Mouse (Mus musculus) embryonic facial prominence, embryonic 12.5 days (tissue): ENCODE measurements around the gene Ap4b1. TPM values are rescaled to one million over a fixed set of nuclear protein-coding genes. Genes with fewer than 3 reads are reported as not detected.

Experiments used
- ATAC-seq: fragments of 200-750 bp; cut with Nextera tagmentation; 2 replicates; pipeline ENCODE4 v1.8.0; 2017; ENCODE audit not compliant: insufficient number of reproducible peaks, insufficient read depth, low FRiP score, low TSS enrichment
- H3K27ac ChIP-seq: fragments of 300-500 bp; sonication (generic); 2 replicates; pipeline ENCODE4 v1.5.1; 2016; ENCODE audit warnings: mild to moderate bottlenecking
- H3K27me3 ChIP-seq: fragments of 300-500 bp; sonication (generic); 2 replicates; pipeline ENCODE4 v1.6.1; 2016; ENCODE audit warnings: mild to moderate bottlenecking, moderate library complexity
- H3K36me3 ChIP-seq: fragments of 300-500 bp; sonication (generic); 2 replicates; pipeline ENCODE4 v1.6.1; 2016; ENCODE audit warnings: mild to moderate bottlenecking
- H3K4me1 ChIP-seq: fragments of 300-500 bp; sonication (generic); 2 replicates; pipeline ENCODE4 v1.6.1; 2016
- H3K4me2 ChIP-seq: fragments of 300-500 bp; sonication (generic); replicated peaks from 2 replicates; pipeline ENCODE4 v1.6.1; 2016; ENCODE audit warnings: mild to moderate bottlenecking, moderate library complexity
- H3K4me3 ChIP-seq: fragments of 300-500 bp; sonication (generic); 2 replicates; pipeline ENCODE4 v1.5.1; 2016; ENCODE audit warnings: mild to moderate bottlenecking
- H3K9ac ChIP-seq: fragments of 300-500 bp; sonication (generic); 2 replicates; pipeline ENCODE4 v1.6.1; 2016; ENCODE audit warnings: mild to moderate bottlenecking, moderate library complexity
- H3K9me3 ChIP-seq: fragments of 300-500 bp; sonication (generic); 2 replicates; pipeline ENCODE4 v1.6.1; 2016; ENCODE audit warnings: mild to moderate bottlenecking, moderate library complexity
- WGBS: fragments of 180-500 bp; shearing (Covaris S2); methylation state at CpG from one replicate; pipeline ENCODE4 v1.1.7; 2016; 5-methylcytosine and 5-hydroxymethylcytosine counted together
- polyA plus RNA-seq: library from polyadenylated mRNA; unstranded; fragments of >200 nt; fragmentation: Nextera tagmentation; extraction: Ambion mirVana; gene quantifications from 2 replicates; pipeline ENCODE4 v1.2.1, GENCODE M21; 2016

Gene Ap4b1
- polyA plus RNA-seq, 1 experiment from 2014 or later = 24.8 TPM

- Histone ChIP-seq H3K4me2 (no peak within 1 kb of the TSS), H3K27ac (no peak within 1 kb of the TSS), H3K27me3 (no peaks in the 10 kb centered on the region), H3K4me3 (no peak within 1 kb of the TSS), H3K9me3 (no peaks in the 10 kb centered on the region), H3K36me3 (no peaks in the 10 kb centered on the region), H3K9ac (no peak within 1 kb of the TSS), H3K4me1 (no peaks in the 10 kb centered on the region)
- ATAC-seq = no peak
- WGBS = 66% methylated on average over 12 of the region's 12 CpGs
These were observed 49.8 kb downstream of the Ap4b1 start, which contains the start of gene Ptpn22 for GRCm38 (mm10) chr3:103858881-103859801. Ptpn22 (plus strand) TSS chr3:103859795.

GRCm38 (mm10) chr3:103859851-103860391, 50.6 kb downstream of the Ap4b1 start:
- Histone ChIP-seq H3K27me3 (no peaks in the 10 kb centered on the region), H3K4me2 (no peak overlapping the region), H3K9me3 (no peaks in the 10 kb centered on the region), H3K4me1 (no peaks in the 10 kb centered on the region), H3K27ac (no peak overlapping the region), H3K36me3 (no peaks in the 10 kb centered on the region), H3K9ac (no peak overlapping the region), H3K4me3 (no peak overlapping the region)
- WGBS = 80% methylated on average over 6 of the region's 6 CpGs
- no peak for ATAC-seq

GRCm38 (mm10) chr3:103862721-103863220, 53.5 kb downstream of the Ap4b1 start:
- H3K4me2 ChIP-seq = no peak overlapping the region
- no peaks in the 10 kb centered on the region for H3K36me3 ChIP-seq
- no peak for ATAC-seq
- H3K4me3 ChIP-seq = no peak overlapping the region
- H3K4me1 ChIP-seq = no peaks in the 10 kb centered on the region
- WGBS = 75% methylated on average over 4 of the region's 4 CpGs
- H3K27me3 ChIP-seq = no peaks in the 10 kb centered on the region
- H3K27ac ChIP-seq = no peak overlapping the region
- H3K9ac ChIP-seq = no peak overlapping the region
- H3K9me3 ChIP-seq = no peaks in the 10 kb centered on the region

GRCm38 (mm10) chr3:103864200-103864599, 54.9 kb downstream of the Ap4b1 start:
- Histone ChIP-seq H3K4me2 (no peak overlapping the region), H3K4me3 (no peak overlapping the region), H3K9ac (no peak overlapping the region), H3K36me3 (no peaks in the 10 kb centered on the region), H3K27me3 (no peaks in the 10 kb centered on the region), H3K27ac (no peak overlapping the region), H3K4me1 (no peaks in the 10 kb centered on the region), H3K9me3 (no peaks in the 10 kb centered on the region)
- WGBS = 92% methylated on average over 6 of the region's 6 CpGs
- no peak for ATAC-seq

GRCm38 (mm10) chr3:103867424-103867971, 58.2 kb downstream of the Ap4b1 start:
- H3K4me3 ChIP-seq = no peak overlapping the region
- H3K9ac ChIP-seq = no peak overlapping the region
- no peaks in the 10 kb centered on the region for H3K36me3 ChIP-seq
- no peaks in the 10 kb centered on the region for H3K4me1 ChIP-seq
- ATAC-seq = no peak
- no peaks in the 10 kb centered on the region for H3K27me3 ChIP-seq
- no peaks in the 10 kb centered on the region for H3K9me3 ChIP-seq
- H3K27ac ChIP-seq = no peak overlapping the region
- WGBS = 86% methylated on average over 5 of the region's 5 CpGs
- no peak overlapping the region for H3K4me2 ChIP-seq

- Histone ChIP-seq H3K27me3 (no peaks in the 10 kb centered on the region), H3K9ac (no peak overlapping the region), H3K27ac (no peak overlapping the region), H3K4me2 (no peak overlapping the region), H3K36me3 (no peaks in the 10 kb centered on the region), H3K4me1 (no peaks in the 10 kb centered on the region), H3K9me3 (no peaks in the 10 kb centered on the region), H3K4me3 (no peak overlapping the region)
- WGBS = 87% methylated on average over 4 of the region's 4 CpGs
- no peak for ATAC-seq
These were observed 58.7 kb downstream of the Ap4b1 start for GRCm38 (mm10) chr3:103868008-103868407.

Other genes with a start within 250 kb of the Ap4b1 start
- gene Syt6, start 234.3 kb upstream of the Ap4b1 start, polyA plus RNA-seq = 1.1 and 2.3 TPM in 2 replicates
- 0.13 and 0.23 TPM in 2 replicates for gene Atg4a-ps, start 163.5 kb upstream of the Ap4b1 start, polyA plus RNA-seq
- gene Olfml3, start 71.5 kb upstream of the Ap4b1 start, polyA plus RNA-seq = 34.9 and 36.9 TPM in 2 replicates
- gene Gm10964, start 70.2 kb upstream of the Ap4b1 start, polyA plus RNA-seq = not detected in 2 replicates
- gene Hipk1, start 18.0 kb upstream of the Ap4b1 start, polyA plus RNA-seq = 12.6 and 13.1 TPM in 2 replicates
- 25.5 and 26.0 TPM in 2 replicates for gene Dclre1b, start 76 bp upstream of the Ap4b1 start, polyA plus RNA-seq
- 0.18 and 0.27 TPM in 2 replicates for gene Gm43064, start 53 bp downstream of the Ap4b1 start, polyA plus RNA-seq
- 0.11 TPM in 1 of 2 replicates, not detected in the other for gene Bcl2l15, start 23.1 kb downstream of the Ap4b1 start, polyA plus RNA-seq
- gene Ptpn22, start 50.3 kb downstream of the Ap4b1 start, polyA plus RNA-seq = 0.37 and 0.66 TPM in 2 replicates
- 17.3 and 18.6 TPM in 2 replicates for gene Rsbn1, start 104.6 kb downstream of the Ap4b1 start, polyA plus RNA-seq
- 46.5 and 51.4 TPM in 2 replicates for gene Phtf1, start 158.6 kb downstream of the Ap4b1 start, polyA plus RNA-seq